Mouse (Mus musculus): ENCODE data around the gene Cela3a. TPM values are rescaled to one million over a fixed set of nuclear protein-coding genes. Genes with fewer than 3 reads are reported as not detected.

Cela3a gene
- 3.7 TPM in 1 of 2 replicates, not detected in the other for polyA plus RNA-seq (2012; rRNA removed; ENCODE audit: low replicate concordance)

DNA sequence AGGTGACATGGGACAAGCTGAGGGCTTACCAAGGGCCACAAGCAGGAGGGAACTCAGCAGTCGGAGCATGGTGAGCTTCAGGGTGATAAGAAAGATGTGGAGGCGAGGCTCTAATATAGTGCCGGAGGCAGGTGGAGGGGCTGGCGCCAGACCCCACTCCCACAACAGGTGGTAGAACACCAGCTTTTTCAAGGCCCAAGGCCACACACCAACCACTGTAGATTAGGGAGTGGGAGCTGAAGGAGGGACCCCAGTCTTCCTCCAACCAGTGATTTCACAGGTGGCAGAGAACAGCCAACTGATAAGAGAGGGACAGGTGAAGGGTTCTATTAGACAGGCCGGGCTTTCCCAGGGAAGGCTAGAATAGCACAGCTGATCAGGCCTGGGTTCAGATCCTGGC is at the start of gene Cela3a:
Cela3a (minus strand) TSS at position 101 of the 400 bp plus-strand sequence.

DNA sequence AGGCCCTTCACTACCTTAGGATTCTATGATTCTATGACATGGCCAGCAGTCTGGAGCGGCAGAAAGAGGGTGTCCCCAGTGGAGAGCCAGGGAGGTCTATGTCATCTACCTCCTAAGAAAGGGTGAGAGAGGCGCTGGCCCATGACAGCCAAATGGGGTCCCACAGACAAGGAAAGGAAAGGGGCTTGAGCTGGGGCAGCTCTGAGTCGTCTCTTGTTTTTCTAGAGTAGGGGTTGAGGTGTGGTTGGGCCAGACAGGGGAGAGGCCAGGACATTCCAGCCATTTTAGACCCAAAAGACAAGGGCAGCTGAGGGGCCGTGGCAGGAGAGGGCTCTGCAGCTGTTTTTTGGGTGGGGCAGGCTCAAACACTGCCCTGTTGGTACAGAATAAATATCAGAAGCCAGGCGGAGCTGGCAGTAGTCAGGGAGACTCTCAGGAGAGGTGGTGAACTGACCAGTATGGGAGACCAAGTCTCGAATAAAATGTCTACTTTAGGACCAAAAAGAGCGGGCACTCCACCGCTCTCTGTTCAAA is 43.7 kb upstream of the Cela3a start, which contains the start of gene 1700013G24Rik:
1700013G24Rik (plus strand) TSS at position 51 of the 534 bp plus-strand sequence.

DNA sequence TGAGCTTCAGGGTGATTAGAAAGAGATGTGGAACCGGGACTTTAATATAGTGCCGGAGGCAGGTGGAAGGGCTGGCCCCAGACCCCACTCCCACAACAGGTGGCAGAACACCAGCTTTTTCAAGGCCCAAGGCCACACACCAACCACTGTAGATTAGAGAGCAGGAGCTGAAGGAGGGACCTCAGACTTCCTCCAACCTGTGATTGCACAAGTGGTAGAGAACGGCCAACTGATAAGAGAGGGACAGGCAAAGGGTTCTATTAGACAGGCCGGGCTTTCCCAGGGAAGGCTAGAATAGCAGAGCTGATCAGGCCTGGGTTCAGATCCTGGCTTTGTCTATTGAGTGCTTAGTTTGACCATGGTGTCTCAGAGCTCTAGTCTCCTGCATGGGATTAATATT is 20.9 kb upstream of the Cela3a start, which contains the start of gene Cela3b:
Cela3b (minus strand) TSS at position 39 of the 400 bp plus-strand sequence.

GRCm38 (mm10) chr4:137357517-137358254 is 51.9 kb downstream of the Cela3a start, which contains the start of gene Cdc42:
Gene Cdc42, minus strand, starts transcription at chr4:137357720.

Other genes starting within 250 kb of the Cela3a start
- 5.9 and 6.3 TPM in 2 replicates for gene Wnt4, start 132.3 kb downstream of the Cela3a start, polyA plus RNA-seq (2012; rRNA removed; ENCODE audit: low replicate concordance)
- gene Cdc42, start 52.1 kb downstream of the Cela3a start, polyA plus RNA-seq (2012; rRNA removed; ENCODE audit: low replicate concordance): 14.6 and 17.3 TPM in 2 replicates
- gene Cela3b, start 20.7 kb upstream of the Cela3a start, polyA plus RNA-seq (2012; rRNA removed; ENCODE audit: low replicate concordance): 7.5 and 5,387 TPM in 2 replicates
- not detected in 2 replicates for gene 1700013G24Rik, start 43.5 kb upstream of the Cela3a start, polyA plus RNA-seq (2012; rRNA removed; ENCODE audit: low replicate concordance)
- 38.7 and 49.1 TPM in 2 replicates for gene Hspg2, start 59.0 kb upstream of the Cela3a start, polyA plus RNA-seq (2012; rRNA removed; ENCODE audit: low replicate concordance)
- gene Ldlrad2, start 164.8 kb upstream of the Cela3a start, polyA plus RNA-seq (2012; rRNA removed; ENCODE audit: low replicate concordance): not detected in 2 replicates
- gene Usp48, start 184.0 kb upstream of the Cela3a start, polyA plus RNA-seq (2012; rRNA removed; ENCODE audit: low replicate concordance): 23.6 and 24.0 TPM in 2 replicates

Data from duodenum, adult 2 months (tissue).